Mouse (Mus musculus) lung, adult 2 months (tissue): ENCODE results near the gene March7.

Source experiments
- CTCF ChIP-seq: fragments of 200-500 bp; IDR thresholded peaks from 2 replicates; pipeline ENCODE4 v1.5.1; 2011; ENCODE audit warnings: mild to moderate bottlenecking, low read length, control low read depth; ENCODE audit not compliant: insufficient read depth
- POLR2A ChIP-seq: fragments of 200-500 bp; IDR thresholded peaks from 2 replicates; pipeline ENCODE4 v1.6.1; 2011; ENCODE audit warnings: low read depth, mild to moderate bottlenecking, control low read depth, low read length, borderline replicate concordance; ENCODE audit errors: extremely low read depth

DNA sequence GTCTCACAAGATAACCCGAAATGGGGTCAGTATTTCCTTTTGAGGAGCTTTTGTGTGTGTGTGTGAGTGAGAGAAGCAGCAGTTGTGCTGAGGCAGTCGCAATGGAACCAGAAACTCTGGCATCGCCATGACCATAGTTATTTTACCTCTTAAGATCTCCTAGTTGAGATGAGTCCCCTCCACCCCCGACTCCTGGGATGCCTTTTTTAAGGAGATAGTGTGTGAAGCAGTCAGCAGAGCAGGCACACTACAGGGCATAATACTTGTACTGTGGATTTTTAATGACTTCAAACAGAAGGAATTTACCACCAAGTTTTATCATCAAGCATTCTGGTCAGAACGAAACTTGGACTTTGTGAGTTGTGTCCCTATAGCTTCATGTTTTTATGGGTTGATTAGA lies 1.1 kb downstream of the March7 start:
- TF ChIP-seq CTCF (no peak), POLR2A (no peak)
